Mouse (Mus musculus) effector memory CD4-positive, alpha-beta T cell, adult 5 months (primary cell): ENCODE measurements around the gene Szt2. TPM values are rescaled to one million over a fixed set of nuclear protein-coding genes. Genes with fewer than 3 reads are reported as not detected.

Experiments used
- polyA plus RNA-seq: library from polyadenylated mRNA; unstranded; fragments of 100-300 nt; shearing (Covaris generic); gene quantifications from one replicate; pipeline ENCODE4 v1.2.1, GENCODE M21; 2017

Gene Szt2
- polyA plus RNA-seq, result 11.1 TPM

GRCm38 (mm10) chr4:118409142-118409900 is at the start of gene Szt2, which contains the start of gene Med8:
Szt2 (minus strand) TSS chr4:118409273.
Med8 (plus strand) TSS chr4:118409337.

GRCm38 (mm10) chr4:118457345-118457975 is 48.4 kb upstream of the Szt2 start, which contains the start of gene Mpl:
Mpl (minus strand) TSS chr4:118457513.

GRCm38 (mm10) chr4:118436820-118437603 is 27.9 kb upstream of the Szt2 start, which contains the start of gene Cdc20:
Cdc20 (minus strand) TSS chr4:118437352.

GRCm38 (mm10) chr4:118427768-118428451 is 18.8 kb upstream of the Szt2 start, which contains the start of gene Elovl1:
Elovl1 (plus strand) TSS chr4:118428093.

Other genes starting within 250 kb of the Szt2 start
- gene Kdm4a, start 229.2 kb downstream of the Szt2 start, polyA plus RNA-seq, result 14.8 TPM
- gene Ptprf, start 117.9 kb downstream of the Szt2 start, polyA plus RNA-seq, result 0.34 TPM
- gene Med8, start 64 bp upstream of the Szt2 start, polyA plus RNA-seq, result 37.7 TPM
- 73.2 TPM for gene Elovl1, start 18.8 kb upstream of the Szt2 start, polyA plus RNA-seq
- gene Cdc20, start 28.1 kb upstream of the Szt2 start, polyA plus RNA-seq, result 5.0 TPM
- gene Mpl, start 48.2 kb upstream of the Szt2 start, polyA plus RNA-seq, result 0.12 TPM
- not detected for gene Tie1, start 80.8 kb upstream of the Szt2 start, polyA plus RNA-seq
- not detected for gene 2610528J11Rik, start 117.7 kb upstream of the Szt2 start, polyA plus RNA-seq
- gene Tmem125, start 134.8 kb upstream of the Szt2 start, polyA plus RNA-seq, result not detected
- gene Cfap57, start 211.5 kb upstream of the Szt2 start, polyA plus RNA-seq, result not detected
- 113 TPM for gene Ebna1bp2, start 211.5 kb upstream of the Szt2 start, polyA plus RNA-seq
- gene Olfr62, start 249.7 kb upstream of the Szt2 start, polyA plus RNA-seq, result not detected